Mouse (Mus musculus) heart, adult 11 months (tissue): ENCODE measurements around the gene Vwce.

Experiments used
- DNase-seq: peaks from one replicate; pipeline ENCODE4 v3.0.0; 2022

Gene Vwce

GRCm38 (mm10) chr19:10634106-10634871, at the start of gene Vwce:
Vwce (plus strand) TSS chr19:10634213.
- DNase-seq: peak; percentile 92

- DNase-seq: peak; percentile 88
These were observed 48.9 kb upstream of the Vwce start for GRCm38 (mm10) chr19:10585112-10585511.

DNA sequence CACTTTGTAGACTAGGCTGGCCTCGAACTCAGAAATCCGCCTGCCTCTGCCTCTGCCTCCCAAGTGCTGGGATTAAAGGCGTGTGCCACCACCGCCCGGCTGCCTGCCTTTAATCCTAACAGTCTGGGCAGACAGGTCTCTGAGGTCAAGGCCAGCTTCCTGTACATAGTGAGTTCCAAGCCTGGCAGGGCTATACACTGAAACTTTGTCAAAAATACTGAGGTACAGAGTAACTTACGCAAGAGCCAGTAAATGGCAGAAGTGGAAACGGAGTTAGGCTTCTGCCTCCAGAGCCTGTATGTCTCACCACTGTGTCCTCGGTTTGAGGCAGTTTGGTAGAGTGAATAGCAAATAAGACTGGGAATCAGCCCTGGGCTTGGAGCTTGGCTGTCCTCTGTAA, 46.8 kb upstream of the Vwce start:
- no peak for DNase-seq

DNA sequence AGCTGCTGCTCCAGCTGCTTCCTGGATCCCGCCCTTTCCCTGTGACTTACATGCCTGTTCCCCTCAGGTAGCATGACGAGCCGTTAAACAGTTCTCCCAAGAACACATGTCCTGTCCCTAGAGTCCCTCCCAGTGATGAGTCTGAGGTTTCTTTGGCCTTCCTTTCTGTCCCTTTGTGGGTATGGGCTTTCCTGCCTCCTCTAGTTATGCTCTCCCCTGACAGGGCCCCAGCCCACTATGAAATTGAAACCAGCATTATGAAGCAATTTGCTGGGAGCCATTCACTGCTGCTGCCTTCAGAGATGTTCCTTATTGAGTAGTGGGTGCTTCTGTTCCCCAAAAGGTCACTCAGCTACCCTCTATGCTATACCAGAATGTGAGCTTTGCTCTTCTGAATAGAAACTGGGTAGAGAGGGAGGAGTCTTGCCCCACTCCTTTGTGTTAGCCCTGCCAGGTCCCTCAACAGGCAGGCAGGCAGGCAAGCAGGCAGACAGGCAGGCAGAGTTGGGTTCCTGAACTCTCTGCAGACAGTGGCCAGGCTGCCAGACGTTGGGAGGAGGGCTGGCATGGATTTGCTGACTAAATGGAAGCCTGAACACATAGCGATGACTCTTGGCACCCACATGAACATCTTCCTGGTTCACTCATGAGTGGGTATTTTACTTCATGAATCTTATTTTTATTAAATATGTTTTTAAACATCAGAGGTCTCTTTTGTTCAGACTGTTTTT, 44.7 kb upstream of the Vwce start:
- DNase-seq: peak; percentile 82

DNA sequence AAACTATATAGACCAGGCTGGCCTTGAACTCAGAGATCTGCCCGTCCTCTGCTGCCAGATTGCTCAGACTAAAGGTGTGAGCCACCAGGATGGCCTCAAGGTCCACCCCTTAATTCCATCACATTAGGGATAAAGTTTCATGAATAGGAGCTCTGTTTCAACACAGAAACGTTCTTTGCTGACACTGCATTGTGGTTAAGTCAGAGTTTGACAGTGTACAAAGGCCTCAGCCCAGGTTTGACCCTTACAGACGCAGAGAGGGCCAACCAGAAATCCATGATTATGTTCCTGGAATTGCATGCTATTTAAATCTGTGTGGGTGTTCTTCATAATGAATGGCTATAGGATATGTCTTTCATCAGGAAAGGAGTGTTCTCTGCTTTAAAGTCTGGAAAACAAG, 43.7 kb upstream of the Vwce start:
- DNase-seq: no peak

GRCm38 (mm10) chr19:10591659-10592377, 42.2 kb upstream of the Vwce start:
- DNase-seq: no peak

DNA sequence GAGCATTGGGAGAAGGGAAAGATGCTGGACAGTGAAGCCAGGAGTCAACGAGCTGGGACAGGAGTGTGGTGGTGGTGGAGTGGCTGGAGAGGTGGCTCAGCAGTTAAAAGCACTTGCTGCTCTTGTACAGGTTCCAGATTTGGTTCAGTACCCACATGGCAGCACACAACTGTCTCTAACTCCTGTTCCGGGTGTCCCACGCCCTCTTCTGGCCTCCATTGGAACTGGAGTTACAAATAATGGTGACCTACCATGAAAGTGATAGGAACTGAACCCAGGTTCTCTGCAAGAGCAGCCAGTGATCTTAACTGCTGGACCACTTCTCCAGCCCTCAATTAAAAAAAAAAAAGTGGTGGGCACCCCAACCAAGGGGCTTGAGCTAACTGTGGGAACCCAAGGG, 35.8 kb upstream of the Vwce start:
- DNase-seq: peak; percentile 70

DNA sequence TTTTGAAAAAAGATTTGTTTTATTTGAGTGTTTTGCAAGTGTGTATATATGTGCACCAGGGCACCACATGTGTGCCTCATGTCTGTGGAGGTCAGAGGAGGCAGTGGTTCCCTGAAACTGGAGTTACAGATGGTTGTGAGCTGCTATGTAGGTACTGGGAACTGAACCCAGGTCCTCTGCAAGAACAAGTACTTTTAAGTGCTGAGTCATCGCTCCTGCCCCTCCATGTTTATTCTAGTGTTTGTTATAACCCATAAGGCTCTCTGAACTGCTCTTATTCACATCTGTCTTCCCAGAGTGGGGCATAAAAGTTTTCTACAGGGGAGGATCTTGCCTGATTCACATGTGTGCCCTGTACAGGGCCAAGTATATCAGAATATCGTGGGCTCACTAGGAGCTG, 34.4 kb upstream of the Vwce start:
- DNase-seq: no peak

DNA sequence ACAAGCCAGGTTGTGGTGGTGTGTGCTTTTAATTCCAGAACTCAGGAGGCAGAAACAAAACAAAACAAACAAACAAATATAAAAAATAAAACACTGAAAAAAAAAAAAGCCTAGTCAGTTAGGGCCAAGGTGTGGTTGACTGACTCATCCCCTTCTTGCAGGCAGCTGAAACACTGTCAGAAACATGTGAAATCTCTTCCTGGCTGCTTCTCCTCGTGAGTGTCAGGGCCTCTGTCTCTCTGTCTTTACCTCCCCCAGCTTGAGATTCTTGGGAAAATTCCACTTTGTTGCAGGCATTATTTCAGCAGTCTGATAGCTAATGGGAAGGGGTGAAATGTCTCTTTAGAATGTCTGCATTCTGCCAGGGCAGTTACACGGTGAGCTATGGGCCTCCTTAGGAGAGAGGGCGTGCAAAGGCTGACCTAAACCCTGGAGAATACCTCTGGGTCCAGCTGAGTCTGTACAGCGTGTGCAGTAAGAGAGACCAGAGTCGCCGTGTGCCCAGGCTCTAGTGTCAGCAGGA, 31.7 kb upstream of the Vwce start:
- peak; percentile 93 for DNase-seq

DNA sequence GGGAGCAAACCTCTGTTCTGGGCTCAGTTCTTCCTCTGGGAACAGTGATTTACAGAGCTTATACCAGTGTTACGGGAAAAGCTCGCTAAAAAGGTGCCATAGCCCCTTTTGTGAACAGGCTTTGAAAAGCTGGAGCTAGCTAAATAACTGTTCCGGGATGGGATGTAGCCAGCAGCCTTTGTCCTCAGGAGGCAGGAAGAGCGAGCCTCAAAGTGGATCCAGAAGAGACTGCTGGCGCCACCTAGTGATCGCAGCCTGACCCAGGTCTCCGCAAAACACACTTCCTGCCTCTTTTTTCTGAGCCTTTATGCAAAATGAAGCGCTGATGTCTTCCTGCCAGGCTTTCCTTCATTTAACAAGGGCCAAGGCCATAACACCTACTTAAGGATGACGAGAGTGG, 31.2 kb upstream of the Vwce start:
- peak; percentile 98 for DNase-seq

- peak; percentile 91 for DNase-seq
These were observed 30.1 kb upstream of the Vwce start for GRCm38 (mm10) chr19:10603660-10604523.

GRCm38 (mm10) chr19:10604534-10604933, 29.5 kb upstream of the Vwce start:
- DNase-seq: no peak

DNA sequence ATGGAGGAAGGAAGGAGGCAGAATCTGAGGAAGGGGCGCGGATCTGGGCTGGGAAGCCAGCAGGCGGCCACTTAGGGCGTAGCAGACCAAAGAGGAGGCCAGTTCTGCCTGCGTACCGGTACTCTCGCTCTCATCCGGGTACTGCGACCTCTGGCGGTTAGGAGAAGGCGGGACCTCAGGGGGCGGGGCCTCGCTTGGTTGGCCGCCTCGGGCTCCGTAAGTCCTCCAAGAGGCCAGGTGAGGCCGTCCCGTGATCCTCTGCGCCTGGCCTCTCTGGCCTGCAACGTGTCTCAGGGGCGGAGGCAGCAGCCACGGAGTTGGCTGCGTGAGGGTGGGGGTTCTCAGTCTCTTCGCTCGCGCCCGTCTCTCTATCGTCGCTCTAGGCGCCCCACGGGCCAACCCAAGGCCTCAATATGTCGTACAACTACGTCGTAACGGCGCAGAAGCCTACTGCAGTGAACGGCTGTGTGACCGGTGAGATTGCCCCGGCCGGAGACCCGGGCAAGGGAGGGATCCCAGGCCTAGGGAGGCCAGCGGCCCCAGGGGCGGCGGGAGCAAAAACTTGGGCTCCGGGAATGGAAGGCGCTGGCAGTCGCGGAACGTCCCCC, 28.6 kb upstream of the Vwce start, which contains the start of the genes Ddb1 and Tkfc:
Gene Ddb1, plus strand, starts transcription at position 35 of the 608 bp plus-strand sequence.
Gene Tkfc, minus strand, starts transcription at position 362 of the 608 bp plus-strand sequence.
- DNase-seq: peak; percentile 100

DNA sequence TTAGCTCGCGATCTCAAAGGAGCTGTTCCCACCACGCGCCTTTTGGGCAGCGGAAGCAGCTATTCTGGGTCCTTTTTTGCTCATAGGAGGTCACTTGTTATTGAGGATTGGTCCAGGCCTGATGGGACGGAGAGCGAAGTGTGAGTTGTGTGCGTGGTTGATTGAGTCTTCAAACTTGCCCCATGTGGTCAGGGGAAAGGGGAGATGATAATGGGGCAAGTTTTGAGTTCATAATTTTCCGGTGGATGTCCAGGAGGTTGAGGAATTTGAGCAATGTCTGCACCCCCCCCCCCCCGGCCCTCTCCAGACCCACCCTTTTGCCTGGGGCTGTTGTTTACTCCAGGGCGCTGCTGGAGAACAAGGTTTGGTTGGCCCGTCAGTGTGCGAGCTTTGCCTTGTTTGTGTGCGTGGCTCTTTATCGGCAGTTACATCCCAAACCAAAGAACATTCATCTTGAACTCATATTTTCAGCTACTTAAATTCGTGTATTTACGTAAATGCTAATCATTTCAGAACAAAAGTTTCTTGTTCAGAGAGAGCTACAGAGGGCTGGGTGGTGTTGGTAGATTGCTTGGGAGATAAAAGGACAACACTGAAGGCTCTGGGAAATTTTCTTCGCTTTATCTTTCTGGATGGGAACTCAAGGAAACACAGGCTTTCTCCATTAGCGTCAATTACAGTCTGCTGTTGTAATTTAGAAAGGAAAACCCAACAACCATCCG, 28.0 kb upstream of the Vwce start:
- no peak for DNase-seq

DNA sequence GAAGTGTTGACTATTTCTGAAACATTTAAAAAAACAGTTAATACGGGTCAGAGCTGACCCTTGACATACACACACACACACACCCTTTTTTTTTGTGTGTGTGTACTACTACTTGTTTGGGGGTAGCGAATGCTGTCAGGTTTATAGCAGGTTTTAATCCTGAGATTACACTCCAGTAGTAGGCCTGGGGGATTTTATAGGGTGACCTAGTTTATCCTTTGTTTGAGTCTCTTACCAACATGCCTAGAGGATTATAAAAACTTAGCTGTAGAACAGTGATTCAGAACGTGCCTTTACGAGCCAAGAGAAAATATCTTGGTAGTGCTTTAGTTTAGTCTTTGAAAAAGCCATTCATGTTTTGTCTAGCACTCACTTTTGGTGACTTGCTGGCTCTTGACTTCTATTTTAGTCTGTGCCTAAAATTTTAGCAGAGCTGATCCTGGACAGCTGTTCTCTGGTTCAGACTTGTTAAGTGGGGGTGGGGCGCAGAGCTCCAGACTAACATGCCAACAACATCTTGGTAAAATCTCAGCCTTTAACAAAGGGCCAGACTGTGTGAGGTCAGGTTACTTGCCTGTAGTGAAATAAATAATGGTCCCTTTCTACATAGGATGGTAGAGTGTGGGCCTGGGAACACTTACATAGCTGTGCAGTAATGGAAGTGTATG, 25.3 kb upstream of the Vwce start:
- no peak for DNase-seq

DNA sequence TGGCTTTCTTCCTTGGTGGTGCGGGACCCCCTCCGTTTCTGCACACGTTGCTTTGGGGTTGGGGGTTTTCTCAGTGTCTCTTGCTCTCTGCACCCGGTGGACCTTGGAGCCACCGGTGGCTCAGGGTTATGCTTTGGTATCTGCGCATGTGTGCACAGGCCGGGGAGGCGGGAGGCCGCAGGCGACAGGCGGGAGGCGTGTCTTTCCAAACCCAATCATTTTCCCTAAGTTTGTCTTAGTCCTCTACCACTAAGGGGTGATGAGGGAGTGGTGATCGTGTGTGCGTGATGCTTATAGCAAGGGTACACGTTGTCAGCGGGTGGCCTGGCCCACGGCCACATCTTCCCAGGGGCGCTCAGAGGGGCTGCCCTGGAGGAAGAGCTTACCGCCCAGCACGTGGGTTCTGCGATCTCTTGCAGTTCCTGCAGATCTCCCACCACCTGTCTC, 882 bp downstream of the Vwce start:
- peak; percentile 93 for DNase-seq

DNA sequence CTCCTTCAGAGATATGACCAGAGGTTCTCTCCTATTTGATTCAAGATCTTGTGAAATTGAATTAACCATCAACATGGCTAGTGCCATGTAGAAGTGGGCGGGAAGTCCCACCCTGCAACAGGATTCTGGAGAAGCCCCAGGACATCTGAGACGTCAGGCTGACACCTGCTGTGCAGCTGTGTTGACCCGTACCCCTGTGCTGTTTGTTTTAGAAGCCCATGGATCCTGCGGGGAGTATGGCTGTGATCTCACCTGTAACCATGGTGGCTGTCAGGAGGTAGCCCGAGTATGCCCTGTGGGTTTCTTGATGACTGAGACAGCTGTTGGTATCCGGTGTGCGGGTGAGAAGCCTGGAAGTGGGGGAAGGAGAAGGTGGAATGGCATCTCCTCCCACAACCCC, 3.8 kb downstream of the Vwce start:
- DNase-seq: no peak

- DNase-seq: no peak
These were observed 6.1 kb downstream of the Vwce start for GRCm38 (mm10) chr19:10640080-10640479.

- no peak for DNase-seq
These were observed 6.8 kb downstream of the Vwce start for GRCm38 (mm10) chr19:10640589-10641378.

- peak; percentile 89 for DNase-seq
These were observed 11.6 kb downstream of the Vwce start for GRCm38 (mm10) chr19:10645616-10646015.
